Mouse (Mus musculus): ENCODE measurements at regions not wholly inside any gene's neighbourhood (a gene's known extent, or its start where the extent isn't known, plus 50 kb on each side); places are given as distances from the start of the nearest gene placed in this dataset.

DNA sequence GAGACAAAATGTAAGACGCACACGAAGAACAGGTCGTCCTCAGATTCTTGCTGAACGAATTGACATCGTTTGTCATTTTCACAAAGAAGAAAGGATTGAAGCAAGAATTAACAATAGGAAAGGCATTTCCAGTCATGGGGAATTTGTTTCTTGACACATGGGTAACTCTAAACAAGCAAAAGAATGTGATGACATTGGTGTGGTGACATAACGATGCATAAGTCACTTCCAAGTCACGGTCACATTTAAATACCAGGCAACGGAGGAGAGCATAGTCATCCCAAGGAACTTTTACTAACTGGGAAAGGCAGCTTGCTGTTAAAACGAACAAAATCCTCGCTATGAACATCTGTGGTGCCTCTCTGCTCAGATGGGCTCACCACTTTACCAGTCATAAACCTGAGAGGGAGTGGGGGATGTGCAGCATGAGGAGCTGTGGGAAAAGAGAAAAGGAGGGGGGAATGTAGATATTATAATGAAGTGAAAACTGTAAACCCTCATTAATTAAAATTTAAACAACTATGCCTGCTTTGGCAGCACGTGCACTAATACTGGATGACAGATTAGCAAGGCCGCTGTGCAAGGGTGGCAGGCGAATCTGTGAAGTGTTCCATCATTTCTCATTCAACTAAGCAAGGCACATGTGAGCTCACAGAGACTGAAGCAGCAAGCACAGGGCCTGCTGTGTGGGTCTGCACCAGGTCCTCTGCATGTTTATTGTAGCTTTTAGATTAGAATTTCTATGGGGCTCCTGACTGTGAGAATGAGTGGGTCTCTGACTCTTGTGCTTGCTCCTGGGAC lies 167.2 kb upstream of the Dkk2 start:
- no peak for DNase-seq (ENCODE audit: low spot score in 2 of 2)

DNA sequence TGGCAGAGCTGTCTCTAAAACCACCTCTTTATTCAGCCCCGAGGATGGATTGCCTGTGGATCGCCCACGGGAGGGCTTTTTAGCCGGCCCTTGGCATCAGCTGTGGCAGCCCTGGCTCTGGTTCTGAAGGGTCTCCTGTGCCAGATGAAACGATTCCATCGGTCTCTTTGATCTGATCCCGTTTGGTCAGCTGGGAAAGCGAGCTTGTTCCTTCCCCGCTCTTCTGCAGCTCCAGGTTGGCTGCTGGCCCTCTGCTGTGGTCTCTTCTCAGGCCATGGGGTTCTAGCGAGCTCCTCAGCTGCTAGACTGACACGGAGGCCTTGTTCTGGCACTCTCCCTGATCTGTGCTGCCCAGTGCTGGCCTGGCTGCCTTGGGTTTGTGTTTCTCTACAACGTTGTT lies 165.6 kb upstream of the Dkk2 start:
- DNase-seq (ENCODE audit: low spot score in 2 of 2): peak in 1 of 2 experiments; percentile 24

DNA sequence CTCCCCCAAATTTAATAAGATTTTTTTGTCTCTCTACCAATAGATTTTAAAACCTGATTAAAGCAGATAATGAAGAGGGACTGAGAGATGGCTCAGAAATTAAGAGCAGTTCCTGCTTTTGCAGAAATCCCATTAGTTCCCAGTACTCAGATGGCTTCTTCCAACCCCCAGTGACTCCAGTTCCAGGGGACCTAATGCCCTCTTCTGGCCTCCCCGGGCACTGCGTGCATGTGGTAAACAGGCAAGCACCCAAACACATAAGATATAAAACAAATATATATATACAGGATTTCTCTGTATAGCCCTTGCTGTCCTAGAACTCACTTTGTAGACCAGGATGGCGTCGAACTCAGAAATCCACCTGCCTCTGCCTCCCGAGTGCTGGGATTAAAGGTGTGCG lies 163.9 kb upstream of the Dkk2 start:
- peak in 1 of 2 experiments; percentile 5 for DNase-seq (ENCODE audit: low spot score in 2 of 2)

DNA sequence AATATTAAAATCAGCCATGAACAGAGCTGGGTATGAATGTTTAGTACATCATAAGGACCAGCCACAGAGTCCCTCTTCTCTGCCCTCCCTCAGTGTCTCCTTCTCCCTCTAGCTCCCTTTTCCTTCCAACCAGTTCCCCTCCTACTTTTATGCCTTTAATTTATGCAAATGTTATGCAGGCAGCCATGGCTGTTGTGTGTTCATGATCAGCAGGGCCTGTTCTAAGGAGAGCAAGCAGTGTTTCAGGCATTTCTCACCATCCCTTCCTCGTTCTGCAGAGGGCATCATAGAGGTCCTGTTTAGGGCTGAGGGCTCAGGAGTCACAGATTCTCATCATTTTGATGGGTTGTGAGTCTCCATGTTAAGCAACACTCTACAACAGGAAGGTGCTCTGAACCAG lies 162.4 kb upstream of the Dkk2 start:
- DNase-seq (ENCODE audit: low spot score in 2 of 2): no peak

DNA sequence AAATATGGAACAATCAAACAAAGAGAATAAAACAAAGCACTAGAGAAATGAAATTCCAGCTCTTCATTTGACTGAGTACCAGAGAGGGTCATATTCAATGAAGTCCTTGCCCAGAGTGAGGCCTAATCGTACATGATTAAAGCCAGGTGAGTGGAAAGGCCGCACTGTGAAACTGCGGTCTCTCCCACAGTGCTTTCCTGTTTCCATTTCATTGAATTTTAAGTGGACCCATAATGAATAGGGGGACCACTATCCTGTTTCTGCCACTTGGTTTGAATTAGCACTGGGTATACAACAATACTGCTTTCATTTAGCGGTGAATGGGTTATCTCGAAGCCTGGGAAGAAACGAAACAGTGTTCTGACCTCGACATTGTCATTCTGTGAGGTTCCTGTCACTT lies 144.2 kb upstream of the Dkk2 start:
- no peak for DNase-seq (ENCODE audit: low spot score in 2 of 2)

DNA sequence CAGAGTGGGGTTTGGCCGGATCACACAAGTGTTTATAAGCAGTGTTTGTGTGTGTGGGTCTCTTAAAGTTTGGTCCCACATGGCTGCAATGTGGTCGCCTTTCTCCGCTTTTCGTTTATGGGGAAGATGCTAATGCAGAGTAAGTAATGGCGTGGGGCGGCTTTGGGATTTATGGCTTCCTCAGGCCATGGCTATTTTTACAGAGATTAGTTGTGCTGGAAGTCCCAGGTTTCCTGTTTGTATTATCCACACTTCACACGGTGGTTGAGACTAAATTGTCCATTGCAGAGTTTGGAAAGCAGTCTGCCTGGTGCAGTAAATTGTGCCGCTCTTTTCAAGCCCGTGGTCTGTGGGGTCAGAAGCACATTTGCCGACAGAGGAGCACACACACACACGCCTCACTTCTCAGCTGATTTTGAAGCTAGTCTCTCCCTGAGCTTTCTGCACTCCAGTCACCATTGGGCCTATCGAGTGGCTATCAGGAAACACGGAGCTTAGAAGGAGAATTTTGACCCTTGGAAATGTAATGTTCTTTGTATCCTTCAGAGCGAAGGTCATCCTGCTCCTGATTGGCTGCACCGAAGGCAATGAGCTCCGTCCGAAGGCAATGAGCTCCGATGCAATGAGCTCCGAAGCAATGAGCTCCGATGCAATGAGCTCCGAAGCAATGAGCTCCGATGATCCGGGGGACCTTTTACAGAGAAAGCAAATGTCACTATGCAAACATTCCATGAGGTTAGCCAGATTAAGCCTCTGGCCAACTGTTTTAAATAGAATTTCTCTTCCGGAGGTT lies 142.9 kb upstream of the Dkk2 start:
- DNase-seq (ENCODE audit: low spot score in 2 of 2): no peak

DNA sequence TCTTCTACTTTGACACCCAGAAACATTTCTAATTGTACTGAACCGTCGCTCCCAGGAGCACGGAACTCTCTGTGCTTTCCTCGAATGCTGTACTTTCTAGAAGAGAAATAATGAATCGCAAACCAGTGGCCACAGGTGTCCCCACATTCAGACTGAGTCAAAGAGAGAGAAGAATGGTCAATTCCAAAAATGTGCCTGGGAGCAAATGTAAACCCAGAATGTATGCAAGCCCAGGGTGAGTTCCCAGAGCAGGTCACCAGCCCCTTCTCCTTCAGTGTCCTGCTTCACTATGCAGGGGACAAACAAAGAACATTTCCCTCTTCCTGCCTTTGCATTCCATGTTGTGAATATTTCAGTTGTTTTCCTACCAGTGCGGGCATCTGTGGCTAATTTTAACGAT lies 141.7 kb upstream of the Dkk2 start:
- no peak for DNase-seq (ENCODE audit: low spot score in 2 of 2)

DNA sequence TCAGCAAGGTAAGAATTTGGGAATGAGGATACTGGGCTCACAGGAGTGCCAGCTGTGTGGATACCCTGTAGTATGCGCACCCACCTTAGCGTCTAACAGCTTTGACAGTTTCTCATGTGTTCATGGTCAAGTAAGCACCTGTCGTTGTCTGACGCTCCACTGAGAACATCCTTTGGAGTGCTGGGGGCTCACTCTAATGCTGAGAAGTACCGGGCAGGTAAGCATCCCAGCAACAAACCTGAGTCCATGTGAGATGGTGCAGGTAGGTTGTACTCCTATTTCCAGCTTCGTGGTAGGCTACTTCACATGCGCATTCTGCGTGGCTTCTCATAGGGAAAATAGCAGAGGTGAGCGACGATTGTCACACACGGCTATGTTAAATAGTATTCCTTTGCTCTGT lies 129.3 kb upstream of the Dkk2 start:
- DNase-seq (ENCODE audit: low spot score in 2 of 2): no peak

DNA sequence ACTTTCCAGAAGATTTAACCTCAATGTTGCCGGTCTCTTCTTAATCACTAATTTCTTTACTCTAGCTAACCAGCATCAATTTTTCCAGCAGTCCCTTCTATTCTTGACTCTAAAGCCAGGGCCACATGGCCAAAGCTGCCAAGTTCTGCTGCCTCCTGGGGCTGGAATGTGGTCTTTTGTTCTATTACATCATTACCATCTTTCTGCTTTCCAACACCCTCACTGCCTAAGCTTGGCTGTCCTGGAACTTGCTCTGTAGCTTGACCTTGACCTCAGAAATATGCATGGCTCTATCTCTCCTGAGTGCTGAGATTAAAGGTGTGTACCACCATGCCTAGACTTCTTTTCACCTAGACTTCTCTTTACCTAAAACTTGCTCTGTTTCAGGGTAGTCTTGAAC lies 124.5 kb upstream of the Dkk2 start:
- no peak for DNase-seq (ENCODE audit: low spot score in 2 of 2)

DNA sequence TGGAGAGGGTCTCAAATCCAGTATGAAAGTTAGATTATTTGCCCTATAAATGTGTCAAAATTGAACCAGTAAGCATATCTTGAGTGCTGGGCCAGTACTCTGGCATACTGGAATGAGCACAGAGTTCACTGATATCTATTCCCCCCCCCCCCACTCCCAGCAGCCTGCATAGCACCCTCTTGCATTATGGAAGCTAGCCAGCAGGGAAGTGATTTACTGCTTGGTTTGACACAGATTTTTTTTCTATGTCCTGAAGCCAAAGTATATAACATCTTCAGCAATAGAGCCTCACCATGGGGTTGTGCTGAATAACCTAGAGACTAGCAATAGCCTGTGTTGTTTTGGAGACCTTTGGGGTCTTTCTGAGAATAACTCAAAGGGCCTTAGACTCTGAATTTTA lies 123.5 kb upstream of the Dkk2 start:
- no peak for DNase-seq (ENCODE audit: low spot score in 2 of 2)

DNA sequence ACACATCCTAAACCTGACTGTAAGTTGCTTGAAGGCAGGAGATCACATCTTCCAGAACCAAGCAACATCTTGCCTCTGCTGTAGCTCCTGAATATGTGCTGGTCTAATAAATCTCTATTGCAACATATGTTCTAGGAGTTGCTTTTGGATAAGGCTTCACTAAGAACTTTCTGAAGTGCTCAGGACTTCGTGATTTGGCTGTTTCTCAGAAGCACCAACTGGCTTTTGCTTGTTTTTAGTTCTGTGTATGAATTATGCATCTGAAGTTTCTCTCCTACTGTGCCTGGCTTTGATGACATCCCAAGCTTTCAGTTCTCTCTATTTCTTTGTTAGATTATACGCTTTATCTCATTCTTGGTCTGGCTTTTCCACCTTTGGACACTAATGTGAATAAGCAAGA lies 122.2 kb upstream of the Dkk2 start:
- no peak for DNase-seq (ENCODE audit: low spot score in 2 of 2)

DNA sequence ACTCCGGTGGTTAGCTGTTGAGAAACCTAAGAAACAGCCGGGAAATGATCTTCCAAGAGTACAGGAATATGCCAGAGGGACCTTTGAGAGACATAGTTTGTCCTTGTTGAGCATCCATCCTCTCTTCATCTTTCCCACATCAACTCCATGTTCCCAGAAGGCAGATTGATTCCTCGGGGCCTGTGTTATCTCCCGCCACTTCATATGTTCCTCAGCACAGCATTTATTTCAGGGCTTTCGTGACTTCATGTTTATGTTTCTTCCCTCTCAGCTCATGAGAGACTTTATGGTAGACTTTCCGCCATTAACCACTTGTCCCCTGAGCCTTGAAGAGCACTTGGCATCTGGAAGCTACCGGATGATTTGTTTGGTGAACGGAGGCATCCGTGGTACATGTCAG lies 120.1 kb upstream of the Dkk2 start:
- DNase-seq (ENCODE audit: low spot score in 2 of 2): no peak

DNA sequence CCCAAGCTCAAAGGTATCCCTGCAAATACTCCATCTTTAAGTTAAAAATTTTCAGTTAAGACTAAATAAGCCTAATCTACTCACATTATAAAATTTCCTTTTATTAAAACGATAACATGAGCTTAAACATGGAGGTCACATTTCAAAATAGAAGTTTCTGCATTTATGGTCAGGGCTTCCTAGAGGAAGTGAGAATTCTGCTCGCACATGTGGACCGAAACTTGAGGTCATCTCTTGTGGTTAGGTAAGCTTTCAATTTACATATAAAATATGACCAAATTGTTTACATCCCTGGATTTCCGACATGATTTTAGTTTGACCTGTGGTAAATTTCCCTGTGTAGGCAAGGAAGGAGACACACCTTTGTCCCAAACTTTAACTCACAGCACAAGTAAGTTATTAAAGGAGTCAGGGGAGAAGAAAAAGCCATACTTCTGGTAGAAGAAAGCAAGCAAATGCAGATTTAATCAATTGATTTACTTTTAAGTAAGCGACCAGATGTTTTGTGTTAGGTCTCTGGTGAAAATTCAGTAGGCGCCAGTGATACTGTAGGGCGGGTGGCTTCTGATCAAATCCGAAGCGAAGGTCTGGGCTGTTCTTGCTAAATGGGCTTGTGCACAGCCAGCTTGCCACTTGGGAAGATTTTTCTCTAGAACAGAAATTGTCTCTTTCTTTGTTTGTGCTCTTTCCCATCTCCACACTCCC lies 119.5 kb upstream of the Dkk2 start:
- no peak for DNase-seq (ENCODE audit: low spot score in 2 of 2)

DNA sequence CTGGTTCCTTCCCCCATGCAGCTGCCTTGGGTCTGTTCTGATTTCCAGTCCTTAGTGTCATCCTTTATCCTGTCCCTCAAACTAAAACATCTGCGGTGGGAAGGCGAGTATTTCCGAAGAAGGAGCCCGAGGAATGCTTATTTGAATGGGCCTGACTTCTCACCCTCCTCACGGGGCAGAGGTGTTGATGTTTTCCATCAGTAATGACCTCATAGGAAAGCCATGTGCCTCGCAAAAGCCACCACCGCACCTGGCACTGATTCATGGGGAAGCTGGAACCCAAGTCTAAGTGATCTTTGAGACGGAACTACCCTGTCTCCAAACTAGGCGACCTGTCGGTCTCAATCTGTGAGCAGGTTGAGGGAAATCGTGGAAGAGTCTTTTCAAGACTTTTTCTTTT lies 117.8 kb upstream of the Dkk2 start:
- DNase-seq (ENCODE audit: low spot score in 2 of 2): no peak

DNA sequence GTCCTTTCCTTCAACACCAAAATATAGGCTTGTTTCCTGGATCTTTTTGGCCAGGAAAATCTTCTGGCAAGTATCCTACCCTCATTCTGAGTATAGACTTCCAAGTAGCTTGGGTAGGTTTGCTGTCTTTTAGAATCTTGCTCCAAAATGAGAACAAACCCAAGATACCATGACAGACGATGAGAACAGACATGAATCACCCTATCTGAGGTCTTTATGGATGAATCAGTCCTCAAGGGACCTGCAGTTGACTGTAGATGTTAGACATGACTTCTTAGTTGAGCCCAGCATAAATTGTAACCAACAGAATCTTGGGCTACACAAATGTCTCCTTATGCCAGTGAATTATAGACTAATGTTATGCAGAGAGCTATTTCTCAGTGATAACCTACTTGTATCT lies 114.3 kb upstream of the Dkk2 start:
- no peak for DNase-seq (ENCODE audit: low spot score in 2 of 2)

DNA sequence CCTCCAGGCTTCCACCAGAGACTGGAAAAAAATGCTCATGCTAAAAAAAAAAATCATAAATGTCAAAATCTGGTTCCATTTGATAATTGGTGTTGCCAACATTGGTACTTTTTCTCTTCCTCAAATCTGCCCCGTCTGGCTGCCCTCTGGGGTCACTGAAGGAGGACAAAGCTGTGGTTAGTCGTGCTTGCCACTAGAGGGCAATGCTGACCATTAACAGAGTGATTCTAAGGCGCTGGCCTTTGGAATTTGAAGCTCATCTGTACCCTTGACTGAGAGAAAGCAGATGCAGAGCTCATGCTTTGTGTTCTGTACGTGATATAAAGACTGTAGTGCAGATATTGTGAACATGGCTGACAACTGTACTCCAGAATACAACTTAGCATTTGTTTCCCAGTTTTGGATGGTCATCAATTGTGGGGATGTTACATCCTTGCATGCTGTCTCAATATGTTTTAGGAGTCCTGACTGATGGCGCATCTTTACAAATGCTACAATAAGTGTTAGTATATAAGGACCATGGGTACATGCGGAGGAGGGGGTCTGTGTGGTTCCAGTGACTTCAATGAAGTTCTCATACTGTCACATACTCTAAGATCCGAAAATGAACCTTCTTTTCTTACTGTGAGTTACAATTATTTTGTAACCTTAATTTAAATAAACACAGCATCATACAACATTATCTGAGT lies 109.0 kb upstream of the Dkk2 start:
- DNase-seq (ENCODE audit: low spot score in 2 of 2): peak; percentile 19 to 27

DNA sequence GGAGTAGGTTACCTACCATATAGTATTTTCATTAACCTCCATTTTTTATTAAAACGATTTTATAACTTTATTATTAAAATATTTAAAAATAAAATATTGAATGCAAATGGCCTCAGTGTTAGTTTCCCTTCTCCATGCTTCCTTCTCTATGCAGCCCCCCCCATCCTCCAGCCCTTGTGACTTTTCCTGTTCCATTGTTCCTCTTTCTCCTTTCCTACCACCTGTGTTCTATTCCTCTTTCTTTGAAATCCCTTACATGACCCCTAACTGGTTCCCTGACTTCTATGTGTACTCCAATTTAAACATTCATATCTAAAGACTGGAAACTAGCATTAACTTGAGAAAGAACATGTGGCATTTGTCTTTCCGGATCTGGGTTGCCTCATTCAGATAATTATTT lies 101.8 kb upstream of the Dkk2 start:
- no peak for DNase-seq (ENCODE audit: low spot score in 2 of 2)

DNA sequence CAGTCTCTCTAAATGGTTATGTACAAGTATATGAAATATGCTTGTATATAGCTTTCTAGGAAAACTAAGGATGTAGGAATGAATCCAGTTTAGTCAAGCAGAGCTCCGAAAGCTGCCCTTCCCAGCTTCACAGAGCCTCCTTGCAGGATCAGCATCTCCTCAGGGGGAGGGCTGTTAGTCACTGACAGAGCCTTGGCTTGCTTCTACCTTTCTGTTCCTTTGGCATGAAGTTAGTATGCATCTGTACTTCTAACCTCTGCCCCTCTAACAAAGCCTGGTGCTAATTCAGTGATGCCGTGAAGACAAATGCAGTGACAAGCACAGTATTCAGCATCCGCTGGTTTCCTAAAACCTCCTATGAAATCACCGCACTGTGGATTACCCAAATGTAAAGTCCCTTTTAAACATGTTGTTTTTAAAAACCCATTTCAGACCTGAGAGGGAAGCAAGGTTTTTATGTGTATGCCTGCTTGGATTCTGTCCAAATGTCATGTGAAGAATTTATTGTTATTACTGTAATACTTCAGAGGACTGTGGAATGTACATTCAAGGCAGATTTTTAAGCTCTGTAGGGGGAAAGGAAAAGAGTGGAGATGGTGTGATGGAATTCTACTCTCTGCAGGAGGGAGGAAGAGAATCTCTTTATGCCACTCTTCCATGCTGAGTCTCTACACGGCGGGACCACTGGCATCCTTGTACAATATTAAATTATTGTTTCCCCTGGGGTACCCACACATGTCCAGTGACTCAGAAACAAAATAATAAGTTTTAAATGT lies 86.1 kb upstream of the Dkk2 start:
- no peak for DNase-seq (ENCODE audit: low spot score in 2 of 2)

DNA sequence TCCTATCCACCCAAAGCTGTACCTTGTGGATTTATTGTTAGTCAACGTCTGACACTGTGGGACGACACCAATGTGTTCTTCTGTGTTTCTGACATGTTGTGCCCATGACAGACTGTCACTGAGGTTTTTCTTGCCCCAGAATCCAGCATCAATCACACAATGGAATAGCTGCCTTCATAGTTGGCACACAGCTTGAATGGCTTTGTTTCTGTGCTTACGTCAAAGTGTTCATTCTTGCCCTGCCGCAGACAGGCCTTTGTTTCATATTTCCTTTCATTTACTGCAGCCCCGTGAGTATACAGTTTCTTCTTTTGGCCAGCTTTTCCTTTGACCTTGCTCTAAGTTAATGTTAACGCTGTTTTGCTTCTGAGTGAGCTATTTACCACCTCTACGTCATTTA lies 78.9 kb upstream of the Dkk2 start:
- no peak for DNase-seq (ENCODE audit: low spot score in 2 of 2)

DNA sequence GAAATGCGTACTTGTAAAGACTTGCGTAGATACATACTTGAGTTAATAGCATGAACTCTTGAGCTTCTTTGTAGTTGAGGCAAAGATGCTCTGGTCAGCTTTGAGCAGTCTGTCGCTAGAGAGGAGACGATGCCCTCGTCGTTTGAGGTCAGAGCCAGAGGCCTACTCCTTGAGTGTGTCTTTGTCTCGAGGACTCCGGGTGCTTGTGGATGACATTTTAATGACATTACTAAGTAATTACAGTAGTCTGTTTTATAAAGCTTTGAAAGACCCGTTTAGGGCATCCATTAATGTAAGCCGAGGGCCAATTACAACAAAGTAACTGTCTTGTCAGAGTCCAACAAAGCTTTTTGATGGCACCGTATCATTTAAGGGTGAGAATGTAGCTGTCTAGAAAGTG lies 78.2 kb upstream of the Dkk2 start:
- DNase-seq (ENCODE audit: low spot score in 2 of 2): no peak

DNA sequence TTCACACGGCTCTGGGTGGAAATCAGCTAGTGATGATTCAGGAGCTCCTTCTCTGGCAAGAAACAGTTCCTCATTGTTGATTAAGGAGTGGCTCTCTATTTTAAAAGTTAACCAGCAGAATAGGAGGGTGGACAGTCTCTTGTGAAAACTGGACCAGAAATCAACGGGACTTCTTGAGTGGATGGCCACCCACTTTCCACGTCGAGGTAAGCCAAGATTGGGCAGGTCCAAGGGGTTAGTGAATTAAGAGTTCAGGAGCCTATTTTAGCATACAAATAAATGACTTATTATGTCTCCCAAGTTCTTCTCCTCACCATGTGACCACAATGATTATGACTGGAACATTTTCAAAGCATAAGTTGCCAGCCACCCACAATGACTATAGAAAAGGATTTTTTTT lies 77.7 kb upstream of the Dkk2 start:
- DNase-seq (ENCODE audit: low spot score in 2 of 2): no peak

Data from urinary bladder, postnatal 36 days (tissue).